Mouse (Mus musculus) kidney, postnatal 10 days (tissue): ENCODE measurements at regions not wholly inside any gene's neighbourhood (a gene's known extent, or its start where the extent isn't known, plus 50 kb on each side); places are given as distances from the start of the nearest gene placed in this dataset.

Source experiments
- DNase-seq: peaks from one replicate; pipeline ENCODE4 v3.0.0; 2021; ENCODE audit warnings: mixed read lengths

- no peak for DNase-seq
Measured at GRCm38 (mm10) chr12:77785647-77786046, 408.4 kb upstream of the Gm6657 start.

GRCm38 (mm10) chr12:77786678-77787077 is 407.4 kb upstream of the Gm6657 start:
- DNase-seq: no peak

- DNase-seq: no peak
Measured at GRCm38 (mm10) chr12:77788273-77788672, 405.8 kb upstream of the Gm6657 start.

GRCm38 (mm10) chr12:77789427-77789826 is 404.6 kb upstream of the Gm6657 start:
- peak; percentile 33 for DNase-seq

- no peak for DNase-seq
Measured at GRCm38 (mm10) chr12:77789871-77790270, 404.2 kb upstream of the Gm6657 start.

GRCm38 (mm10) chr12:77790891-77791672 is 403.0 kb upstream of the Gm6657 start:
- DNase-seq: peak; percentile 89

GRCm38 (mm10) chr12:77798516-77798915 is 395.5 kb upstream of the Gm6657 start:
- DNase-seq: no peak

- DNase-seq: peak; percentile 45
Measured at GRCm38 (mm10) chr12:77799134-77799770, 394.8 kb upstream of the Gm6657 start.

GRCm38 (mm10) chr12:77807674-77808073 is 386.4 kb upstream of the Gm6657 start:
- no peak for DNase-seq

GRCm38 (mm10) chr12:77811276-77811675 is 382.8 kb upstream of the Gm6657 start:
- DNase-seq: peak; percentile 62

GRCm38 (mm10) chr12:77819456-77819855 is 374.6 kb upstream of the Gm6657 start:
- DNase-seq: no peak

- peak; percentile 53 for DNase-seq
Measured at GRCm38 (mm10) chr12:77823381-77824030, 370.5 kb upstream of the Gm6657 start.

GRCm38 (mm10) chr12:77833411-77834169 is 360.5 kb upstream of the Gm6657 start:
- DNase-seq: no peak

- DNase-seq: no peak
Measured at GRCm38 (mm10) chr12:77834891-77835290, 359.2 kb upstream of the Gm6657 start.

- DNase-seq: no peak
Measured at GRCm38 (mm10) chr12:77836231-77836630, 357.8 kb upstream of the Gm6657 start.

- DNase-seq: no peak
Measured at GRCm38 (mm10) chr12:77841844-77842415, 352.1 kb upstream of the Gm6657 start.

- no peak for DNase-seq
Measured at GRCm38 (mm10) chr12:77852595-77853577, 341.2 kb upstream of the Gm6657 start.

GRCm38 (mm10) chr12:77854281-77855075 is 339.6 kb upstream of the Gm6657 start:
- DNase-seq: peak; percentile 10

- DNase-seq: no peak
Measured at GRCm38 (mm10) chr12:77855796-77856195, 338.2 kb upstream of the Gm6657 start.

- no peak for DNase-seq
Measured at GRCm38 (mm10) chr12:77857281-77857680, 336.8 kb upstream of the Gm6657 start.
